Mouse (Mus musculus) CH12.LX (cell line): ENCODE results near the gene Layn. TPM values are rescaled to one million over a fixed set of nuclear protein-coding genes. Genes with fewer than 3 reads are reported as not detected.

ENCODE experiments used
- DNase-seq: peaks from one replicate; pipeline ENCODE4 v3.0.0-alpha.2; 2013; ENCODE audit errors: extremely low read depth
- H3K27ac ChIP-seq: 2 replicates; pipeline ENCODE4 v1.5.1; 2012; ENCODE audit warnings: low read depth, mild to moderate bottlenecking, control low read depth, moderate library complexity; ENCODE audit not compliant: insufficient read depth
- H3K27me3 ChIP-seq: replicated peaks from 2 replicates; pipeline ENCODE3; 2012; ENCODE audit warnings: inconsistent platforms
- H3K36me3 ChIP-seq, 2 experiments: replicated peaks in 1 of 2; 2 replicates each; pipeline versions ENCODE3 to v1.6.1; 2012; ENCODE audit warnings: inconsistent platforms in 1 of 2, low read length in 1 of 2, mild to moderate bottlenecking in 1 of 2, mixed read lengths in 1 of 2, moderate library complexity in 1 of 2; ENCODE audit not compliant: control insufficient read depth in 1 of 2, insufficient read depth in 1 of 2
- H3K4me1 ChIP-seq, 2 experiments: 2 replicates each; pipeline ENCODE4 v1.6.1; 2012; ENCODE audit warnings: inconsistent platforms in 1 of 2, moderate library complexity in 1 of 2; ENCODE audit not compliant: insufficient read depth in 2 of 2, control insufficient read depth in 1 of 2
- H3K4me2 ChIP-seq: 2 replicates; pipeline ENCODE4 v1.6.1; 2012; ENCODE audit warnings: low read depth, mild to moderate bottlenecking, control low read depth; ENCODE audit not compliant: poor library complexity, insufficient read depth, severe bottlenecking
- H3K4me3 ChIP-seq, 3 experiments: fragments of 150-350 bp in 1 of 3; sonication (generic) in 1 of 3; replicated peaks in 1 of 3; 2 replicates each; pipeline versions ENCODE3 to v1.5.1; 2011 to 2012; ENCODE audit warnings: low read depth in 2 of 3, low read length in 2 of 3, mild to moderate bottlenecking in 2 of 3, moderate library complexity in 2 of 3, control low read depth in 1 of 3, improper control_type of control experiment in 1 of 3, inconsistent platforms in 1 of 3, mixed read lengths in 1 of 3; ENCODE audit not compliant: poor library complexity in 1 of 3
- H3K79me2 ChIP-seq: replicated peaks from 2 replicates; pipeline ENCODE4 v1.6.1; 2012; ENCODE audit warnings: mild to moderate bottlenecking, moderate library complexity; ENCODE audit not compliant: control insufficient read depth, poor library complexity, insufficient read depth, severe bottlenecking; ENCODE audit errors: extremely low read depth
- H3K9ac ChIP-seq: 2 replicates; pipeline ENCODE4 v1.6.1; 2012; ENCODE audit warnings: low read depth, mild to moderate bottlenecking, control low read depth, moderate library complexity; ENCODE audit not compliant: insufficient read depth
- H3K9me3 ChIP-seq: replicated peaks from 2 replicates; pipeline ENCODE3; 2012; ENCODE audit warnings: low read length, inconsistent platforms, mixed read lengths
- BHLHE40 ChIP-seq: IDR thresholded peaks from 2 replicates; pipeline ENCODE4 v1.6.1; 2011; ENCODE audit warnings: mild to moderate bottlenecking, low read depth, low read length, improper control_type of control experiment
- CHD2 ChIP-seq: IDR thresholded peaks from 2 replicates; pipeline ENCODE4 v1.6.1; 2011; ENCODE audit warnings: low read length, improper control_type of control experiment
- E2F4 ChIP-seq: IDR thresholded peaks from 2 replicates; pipeline ENCODE4 v1.6.1; 2011; ENCODE audit warnings: low read depth, low read length, improper control_type of control experiment; ENCODE audit not compliant: insufficient replicate concordance
- ELF1 ChIP-seq: IDR thresholded peaks from 2 replicates; pipeline ENCODE4 v1.6.1; 2014; ENCODE audit warnings: low read depth, mild to moderate bottlenecking, inconsistent platforms, low read length, improper control_type of control experiment
- EP300 ChIP-seq: IDR thresholded peaks from 2 replicates; pipeline ENCODE4 v1.6.1; 2011; ENCODE audit warnings: low read length, improper control_type of control experiment
- ETS1 ChIP-seq: conservative IDR thresholded peaks from 2 replicates; pipeline ENCODE4 v1.6.1; 2012; ENCODE audit warnings: low read depth, mild to moderate bottlenecking, inconsistent platforms, low read length, improper control_type of control experiment, moderate library complexity
- HCFC1 ChIP-seq: IDR thresholded peaks from 2 replicates; pipeline ENCODE4 v1.6.1; 2012; ENCODE audit warnings: low read depth, mild to moderate bottlenecking, inconsistent platforms, low read length, improper control_type of control experiment
- IRF4 ChIP-seq: IDR thresholded peaks from 2 replicates; pipeline ENCODE4 v1.6.1; 2014; ENCODE audit warnings: low read depth, mild to moderate bottlenecking, inconsistent platforms, low read length, improper control_type of control experiment
- JUND ChIP-seq: conservative IDR thresholded peaks from 2 replicates; pipeline ENCODE4 v1.6.1; 2011; ENCODE audit warnings: low read depth, low read length, improper control_type of control experiment
- MAX ChIP-seq: IDR thresholded peaks from 2 replicates; pipeline ENCODE4 v1.6.1; 2011; ENCODE audit warnings: low read length, improper control_type of control experiment
- MEF2A ChIP-seq: IDR thresholded peaks from 2 replicates; pipeline ENCODE4 v1.6.1; 2014; ENCODE audit warnings: low read depth, mild to moderate bottlenecking, inconsistent platforms, low read length, improper control_type of control experiment, borderline replicate concordance
- MXI1 ChIP-seq: IDR thresholded peaks from 2 replicates; pipeline ENCODE4 v1.6.1; 2011; ENCODE audit warnings: mild to moderate bottlenecking, low read depth, low read length, improper control_type of control experiment
- MYC ChIP-seq: IDR thresholded peaks from 2 replicates; pipeline ENCODE4 v1.6.1; 2011; ENCODE audit warnings: low read depth, mild to moderate bottlenecking, improper control_type of control experiment, low read length
- NELFE ChIP-seq: IDR thresholded peaks from 2 replicates; pipeline ENCODE4 v1.6.1; 2011; ENCODE audit warnings: low read depth, low read length, improper control_type of control experiment
- NRF1 ChIP-seq: IDR thresholded peaks from 2 replicates; pipeline ENCODE4 v1.6.1; 2014; ENCODE audit warnings: low read depth, mild to moderate bottlenecking, inconsistent platforms, low read length, improper control_type of control experiment, moderate library complexity
- PAX5 ChIP-seq: IDR thresholded peaks from 2 replicates; pipeline ENCODE4 v1.6.1; 2012; ENCODE audit warnings: low read length, inconsistent platforms, mixed read lengths
- POLR2A ChIP-seq: IDR thresholded peaks from 2 replicates; pipeline ENCODE4 v1.6.1; 2011; ENCODE audit warnings: low read depth, mild to moderate bottlenecking, improper control_type of control experiment, low read length
- POLR2AphosphoS2 ChIP-seq: IDR thresholded peaks from 2 replicates; pipeline ENCODE4 v1.6.1; 2011; ENCODE audit warnings: low read depth, low read length, improper control_type of control experiment
- SIN3A ChIP-seq: IDR thresholded peaks from 2 replicates; pipeline ENCODE4 v1.6.1; 2012; ENCODE audit warnings: low read length, improper control_type of control experiment, inconsistent platforms
- TBP ChIP-seq: conservative IDR thresholded peaks from 2 replicates; pipeline ENCODE4 v1.6.1; 2011; ENCODE audit warnings: low read depth, low read length, improper control_type of control experiment
- TCF12 ChIP-seq: IDR thresholded peaks from 2 replicates; pipeline ENCODE4 v1.6.1; 2014; ENCODE audit warnings: low read depth, mild to moderate bottlenecking, inconsistent platforms, low read length, improper control_type of control experiment
- USF1 ChIP-seq: IDR thresholded peaks from 2 replicates; pipeline ENCODE4 v1.6.1; 2014; ENCODE audit warnings: low read depth, mild to moderate bottlenecking, inconsistent platforms, low read length, improper control_type of control experiment
- ZKSCAN1 ChIP-seq: IDR thresholded peaks from 2 replicates; pipeline ENCODE4 v1.6.1; 2012; ENCODE audit warnings: low read depth, inconsistent platforms, low read length, improper control_type of control experiment, borderline replicate concordance
- ZNF384 ChIP-seq: IDR thresholded peaks from 2 replicates; pipeline ENCODE4 v1.6.1; 2012; ENCODE audit warnings: low read depth, low read length, improper control_type of control experiment, inconsistent platforms
- dilution Hi-C: fragments of 300-500 bp; cut with MboI; formaldehyde crosslinking; loops from 2 replicates; pipeline ENCODE4 v1.14.3; 2020; ENCODE audit warnings: low sequenced_read_pairs; ENCODE audit not compliant: extremely low pct_unique_long_range_greater_than_20kb, extremely low pct_ligation_motif_present
- in situ Hi-C: fragments of 300-500 bp; cut with MboI; formaldehyde crosslinking; loops from 3 replicates; pipeline ENCODE4 v1.14.3; 2019; ENCODE audit warnings: low sequenced_read_pairs, low pct_ligation_motif_present, low pct_unique_long_range_greater_than_20kb, mixed read lengths
- polyA plus RNA-seq: library from polyadenylated mRNA; unstranded; fragments of >175 nt; gene quantifications from 2 replicates; pipeline ENCODE4 v1.2.1, GENCODE M21; 2012; ENCODE audit warnings: low read depth; ENCODE audit not compliant: insufficient read length
- total RNA-seq, 2 experiments: library from RNA; depleted of rRNA; stranded (reverse); fragments of 300-350 nt in 1 of 2; fragments of >200 nt in 1 of 2; gene quantifications; 2 replicates each; pipeline ENCODE4 v1.2.3; 2012 to 2014

Layn gene
- total and polyA plus RNA-seq, 3 experiments, result not detected

- DNase-seq, result no peak
- no peaks in the 10 kb centered on the region for H3K27me3 ChIP-seq
- TF ChIP-seq NRF1, result no peak
- TF ChIP-seq ETS1, result no peak
- no peak for TF ChIP-seq TBP
- no peak for TF ChIP-seq BHLHE40
- no peak for TF ChIP-seq ZKSCAN1
- peak; percentile 25; the same call in 1 of the 2 replicates for TF ChIP-seq ZNF384
- no peak for TF ChIP-seq NELFE
- TF ChIP-seq USF1, result no peak
- TF ChIP-seq, all 38 proteins: peak for 1
- Histone ChIP-seq H3K9me3 (no peaks in the 10 kb centered on the region), H3K4me2 (no peak overlapping the region), H3K36me3 (no peaks in the 10 kb centered on the region), H3K79me2 (no peaks in the 10 kb centered on the region), H3K4me1 (peaks cover 2 to 4% of the 10 kb centered on the region in 2 experiments; a peak in 1 of 4 replicates), H3K9ac (no peak overlapping the region), H3K4me3 (no peak overlapping the region), H3K27ac (no peak overlapping the region)
- in situ Hi-C loops, result no loop called here
- dilution Hi-C loops, result no loop called here
Measured at GRCm38 (mm10) chr9:51041491-51041980, 35.4 kb downstream of the Layn start.

- in situ Hi-C loops (no loop called here), dilution Hi-C loops (no loop called here)
- H3K27ac ChIP-seq, result peak overlapping the region; percentile 79
- no peaks in the 10 kb centered on the region for H3K79me2 ChIP-seq
- no peaks in the 10 kb centered on the region for H3K27me3 ChIP-seq
- peak overlapping the region; percentile 74 for H3K4me2 ChIP-seq
- peak overlapping the region; percentile 19 for H3K9ac ChIP-seq
- peak; percentile 68 for DNase-seq
- no peaks in the 10 kb centered on the region for H3K9me3 ChIP-seq
- TF ChIP-seq MAX (peak; percentile 76), SIN3A (no peak; the same call in 1 of the 2 replicates), ELF1 (no peak; the same call in 1 of the 2 replicates), ETS1 (peak; percentile 44; the same call in 1 of the 2 replicates), HCFC1 (no peak), ZKSCAN1 (peak; percentile 21; the same call in 1 of the 2 replicates), POLR2AphosphoS2 (no peak), CHD2 (0 out of 2 replicates have a peak, but pooled peaks have one; percentile 13), MYC (peak; percentile 82; the same call in 1 of the 2 replicates), EP300 (peak; percentile 88), TCF12 (peak; percentile 80), MXI1 (peak; percentile 67), JUND (peak; percentile 45; the same call in 1 of the 2 replicates), PAX5 (no peak), POLR2A (no peak), E2F4 (no peak), NELFE (0 out of 2 replicates have a peak, but pooled peaks have one; percentile 28), BHLHE40 (peak; percentile 26; the same call in 1 of the 2 replicates), MEF2A (peak; percentile 57; the same call in 1 of the 2 replicates), IRF4 (peak; percentile 53)
- H3K4me3 ChIP-seq, result no peak overlapping the region
- H3K4me1 ChIP-seq, result peaks cover 13 to 52% of the 10 kb centered on the region in 2 experiments; a peak in 3 of 4 replicates
- H3K36me3 ChIP-seq, result no peaks in the 10 kb centered on the region
Measured at GRCm38 (mm10) chr9:51032785-51033529, 43.9 kb downstream of the Layn start.
